Mouse (Mus musculus) kidney, adult 2 months (tissue): ENCODE measurements around the gene Arl15.

Experiments
- CTCF ChIP-seq: fragments of 200-500 bp; conservative IDR thresholded peaks from 2 replicates; pipeline ENCODE4 v1.5.1; 2011; ENCODE audit warnings: low read depth, mild to moderate bottlenecking, control low read depth, low read length, moderate library complexity, mixed read lengths; ENCODE audit not compliant: insufficient read depth, insufficient read length
- POLR2A ChIP-seq: fragments of 200-500 bp; IDR thresholded peaks from one replicate; pipeline ENCODE4 v1.6.1; 2011; ENCODE audit warnings: low read depth, low read length, control low read depth

- no peak for TF ChIP-seq POLR2A
- no peak for TF ChIP-seq CTCF
Observed at GRCm38 (mm10) chr13:114115106-114115505, 320.8 kb downstream of the Arl15 start.
